9 mouse cellular contexts compared by ENCODE assay signal in the genomic region with DNA sequence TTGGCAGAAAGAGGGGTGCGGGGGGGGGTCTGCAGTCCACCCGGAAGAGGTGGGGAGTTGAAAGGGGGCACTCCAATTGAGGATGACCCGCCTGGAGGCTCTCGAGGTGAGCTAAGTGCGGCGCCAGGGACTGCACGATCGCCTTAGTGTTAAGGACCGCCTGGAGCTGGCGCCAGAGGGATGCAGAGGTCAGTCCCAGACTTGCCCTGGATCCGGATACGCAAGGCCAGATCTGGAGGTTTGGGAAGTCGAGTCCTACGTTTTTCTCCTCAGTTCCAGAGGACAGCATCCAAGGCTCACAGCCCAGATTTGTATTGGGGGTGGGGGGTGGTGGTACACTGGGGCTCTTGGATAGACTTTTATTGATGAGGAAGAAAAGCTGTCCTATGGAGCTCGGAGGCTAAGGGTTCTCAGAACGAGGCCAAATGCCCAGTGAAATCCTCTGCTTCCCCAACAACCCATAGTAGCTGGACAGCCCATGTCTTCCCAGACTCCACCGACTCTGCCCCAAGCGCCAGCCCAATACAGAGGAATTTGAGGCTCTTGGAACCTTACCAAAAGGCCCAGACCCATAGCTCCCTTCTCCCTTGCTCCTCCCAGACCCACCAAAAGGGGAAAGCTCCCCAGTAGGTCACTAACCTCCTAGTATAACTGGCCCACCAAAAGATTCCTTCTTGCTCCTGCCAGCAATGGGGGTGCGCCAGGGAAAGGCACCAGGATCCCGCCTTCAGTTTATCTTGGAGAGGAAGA. TPM values are rescaled to one million over a fixed set of nuclear protein-coding genes. Genes with fewer than 3 reads are reported as not detected.
DNase-seq lines count a peak whose midpoint lies in the region; ATAC-seq lines count a peak whose summit lies in the region.
"Had no signal": no experiment of that assay in that cellular context is flagged by ENCODE, and none has a peak within 500 bp of the region (broad histone marks: within the 10 kb centered on the region; RNA-seq: fewer than 3 reads in every experiment).

No protein-coding gene starts in this region.

- H3K27me3 ChIP-seq in kidney, embryonic 16.5 days (ENCODE audit: insufficient read depth, low read length), result peaks cover 89% of the 10 kb centered on the region
- H3K27me3 ChIP-seq in hindbrain, embryonic 16.5 days (replicated peaks; ENCODE audit: control insufficient read depth, insufficient read depth, low read length), result peaks cover 34% of the 10 kb centered on the region
- peaks cover 74% of the 10 kb centered on the region for H3K27me3 ChIP-seq in neural tube, embryonic 12.5 days (replicated peaks)

- intact Hi-C loops in left cerebral cortex, postnatal 14 days (cut with DNase I), result loop anchor here (5.0 to 10.0 kb wide), 6 partner anchors 113 to 1202 kb away; a partner anchor contains a TSS

- peak; percentile 64 for ATAC-seq in kidney, embryonic 16.5 days (ENCODE audit: low FRiP score, low TSS enrichment)
- ATAC-seq in hindbrain, embryonic 16.5 days, result peak; percentile 53
- ATAC-seq in neural tube, embryonic 12.5 days (ENCODE audit: low FRiP score, low read depth), result peak; percentile 12

- WGBS in kidney, embryonic 16.5 days, result 2% methylated on average over 20 of the region's 20 CpGs
- 6% methylated on average over 20 of the region's 20 CpGs for WGBS in hindbrain, embryonic 16.5 days
- 1% methylated on average over 20 of the region's 20 CpGs for WGBS in neural tube, embryonic 12.5 days

- peaks cover 11% of the 10 kb centered on the region for H3K4me1 ChIP-seq in kidney, embryonic 16.5 days (ENCODE audit: insufficient read depth, low read length)
- no peaks in the 10 kb centered on the region; the same call in 1 of the 2 replicates for H3K4me1 ChIP-seq in hindbrain, embryonic 16.5 days (ENCODE audit: control insufficient read depth, insufficient read depth, low read depth, low read length)
- peaks cover 48% of the 10 kb centered on the region for H3K4me1 ChIP-seq in neural tube, embryonic 12.5 days

- no peak overlapping the region for H3K27ac ChIP-seq in kidney, embryonic 16.5 days (ENCODE audit: low read length)
- H3K27ac ChIP-seq in hindbrain, embryonic 16.5 days (ENCODE audit: low read depth, low read length), result peak overlapping the region; percentile 67
- H3K27ac ChIP-seq in neural tube, embryonic 12.5 days, result peak overlapping the region; percentile 59; the same call in 1 of the 2 replicates

- no peaks in the 10 kb centered on the region for H3K36me3 ChIP-seq in kidney, embryonic 16.5 days (ENCODE audit: insufficient read depth, low read length)
- H3K36me3 ChIP-seq in hindbrain, embryonic 16.5 days (ENCODE audit: control insufficient read depth, insufficient read depth, low read length), result no peaks in the 10 kb centered on the region
- no peaks in the 10 kb centered on the region for H3K36me3 ChIP-seq in neural tube, embryonic 12.5 days

- no peak overlapping the region for H3K9ac ChIP-seq in kidney, embryonic 16.5 days (replicated peaks; ENCODE audit: low read length)
- H3K9ac ChIP-seq in hindbrain, embryonic 16.5 days (ENCODE audit: low read depth, low read length), result peak overlapping the region; percentile 31
- peak overlapping the region; percentile 52 for H3K9ac ChIP-seq in neural tube, embryonic 12.5 days

- H3K4me2 ChIP-seq in kidney, embryonic 16.5 days (replicated peaks; ENCODE audit: low read depth, low read length), result peak overlapping the region; percentile 46
- peak overlapping the region; percentile 53 for H3K4me2 ChIP-seq in hindbrain, embryonic 16.5 days (ENCODE audit: low read length)
- peak overlapping the region; percentile 59 for H3K4me2 ChIP-seq in neural tube, embryonic 12.5 days (replicated peaks)

- H3K9me3 ChIP-seq in kidney, embryonic 16.5 days (ENCODE audit: low read length), result no peaks in the 10 kb centered on the region
- H3K9me3 ChIP-seq in hindbrain, embryonic 16.5 days (ENCODE audit: control insufficient read depth, low read length), result no peaks in the 10 kb centered on the region
- no peaks in the 10 kb centered on the region for H3K9me3 ChIP-seq in neural tube, embryonic 12.5 days

- H3K4me3 ChIP-seq in kidney, embryonic 16.5 days (ENCODE audit: low read length), result peak overlapping the region; percentile 32
- peak overlapping the region; percentile 29 for H3K4me3 ChIP-seq in hindbrain, embryonic 16.5 days (ENCODE audit: low read length)
- H3K4me3 ChIP-seq in neural tube, embryonic 12.5 days, result peak overlapping the region; percentile 26

- no peak for DNase-seq in kidney, adult 18-20 months
- peak; percentile 58 for DNase-seq in embryo, embryonic 9.5 days (ENCODE audit: extremely low spot score)
- DNase-seq in spleen, postnatal 4 days (ENCODE audit: low spot score in 2 of 2), result no peak
- no peak for DNase-seq in left cerebral cortex, postnatal 14 days (ENCODE audit: low spot score in 2 of 2)
- DNase-seq in cerebellum, postnatal 14 days, result no peak
- DNase-seq: right cerebral cortex, postnatal 14 days had no signal

RNA-seq across cellular contexts. Expression of a gene that starts 20.2 kb away (rescaled TPM):
- polyA plus RNA-seq in kidney, embryonic 16.5 days (2015; fragmentation: Nextera tagmentation; extraction: Ambion mirVana), result 34.3 and 37.1 TPM in 2 replicates
- polyA plus RNA-seq in hindbrain, embryonic 16.5 days (2015; fragmentation: Nextera tagmentation; extraction: Ambion mirVana), result 22.9 and 23.1 TPM in 2 replicates
- polyA plus RNA-seq in neural tube, embryonic 12.5 days (2016; fragmentation: Nextera tagmentation; extraction: Ambion mirVana), result 31.4 and 34.1 TPM in 2 replicates
- 10 to 100 TPM; 11.2 to 11.5 TPM for total RNA-seq in left cerebral cortex, postnatal 14 days (2021)

Comparison
In these comparisons a context has a peak if more than half of its experiments do, and no peak if none do; other contexts are left out.
1. ATAC-seq: peak in every context shown above with its lines; median percentile 64 in kidney, embryonic 16.5 days; 53 in hindbrain, embryonic 16.5 days; 12 in neural tube, embryonic 12.5 days.